Mouse (Mus musculus) right cerebral cortex, postnatal 4 days (tissue): Measurements from ENCODE around the gene Rapgef1.
"Not testable (repeated sequence)": the region's sequence is repeated elsewhere in the genome, so short reads cannot be mapped to it uniquely, and the experiment has no call there.

Experiments
- DNase-seq: peaks from one replicate; pipeline ENCODE4 v3.0.0-alpha.2; 2022

Gene Rapgef1

GRCm38 (mm10) chr2:29706726-29707620 is 87.5 kb downstream of the Rapgef1 start:
- no peak for DNase-seq

GRCm38 (mm10) chr2:29707731-29708130 is 88.2 kb downstream of the Rapgef1 start:
- DNase-seq = peak; percentile 28

- not testable (repeated sequence) for DNase-seq
These were observed 88.7 kb downstream of the Rapgef1 start for GRCm38 (mm10) chr2:29708209-29708608.

GRCm38 (mm10) chr2:29711038-29711437 is 91.5 kb downstream of the Rapgef1 start:
- DNase-seq = no peak

GRCm38 (mm10) chr2:29711877-29712276 is 92.4 kb downstream of the Rapgef1 start:
- no peak for DNase-seq

- DNase-seq = no peak
These were observed 94.0 kb downstream of the Rapgef1 start for GRCm38 (mm10) chr2:29713501-29713900.

GRCm38 (mm10) chr2:29714127-29714526 is 94.6 kb downstream of the Rapgef1 start:
- DNase-seq = no peak

- no peak for DNase-seq
These were observed 96.6 kb downstream of the Rapgef1 start for GRCm38 (mm10) chr2:29716143-29716542.

GRCm38 (mm10) chr2:29716691-29717090 is 97.2 kb downstream of the Rapgef1 start:
- no peak for DNase-seq

- no peak for DNase-seq
These were observed 99.1 kb downstream of the Rapgef1 start for GRCm38 (mm10) chr2:29718581-29718980.

- DNase-seq = no peak
These were observed 103.6 kb downstream of the Rapgef1 start for GRCm38 (mm10) chr2:29723132-29723531.

- DNase-seq = no peak
These were observed 105.3 kb downstream of the Rapgef1 start for GRCm38 (mm10) chr2:29724664-29725365.

- no peak for DNase-seq
These were observed 110.0 kb downstream of the Rapgef1 start for GRCm38 (mm10) chr2:29729500-29729899.

GRCm38 (mm10) chr2:29731545-29731944 is 112.0 kb downstream of the Rapgef1 start:
- no peak for DNase-seq

GRCm38 (mm10) chr2:29732559-29732958 is 113.0 kb downstream of the Rapgef1 start:
- no peak for DNase-seq

- DNase-seq = no peak
These were observed 113.8 kb downstream of the Rapgef1 start for GRCm38 (mm10) chr2:29733348-29733747.

GRCm38 (mm10) chr2:29735708-29736107 is 116.2 kb downstream of the Rapgef1 start:
- no peak for DNase-seq

GRCm38 (mm10) chr2:29737209-29737925 is 117.8 kb downstream of the Rapgef1 start:
- DNase-seq = no peak

- no peak for DNase-seq
These were observed 119.3 kb downstream of the Rapgef1 start for GRCm38 (mm10) chr2:29738799-29739198.

GRCm38 (mm10) chr2:29739368-29739767 is 119.8 kb downstream of the Rapgef1 start:
- DNase-seq = no peak

GRCm38 (mm10) chr2:29741207-29741606 is 121.7 kb downstream of the Rapgef1 start:
- no peak for DNase-seq

- DNase-seq = no peak
These were observed 124.7 kb downstream of the Rapgef1 start for GRCm38 (mm10) chr2:29744256-29744655.

GRCm38 (mm10) chr2:29747188-29747782 is 127.8 kb downstream of the Rapgef1 start:
- peak; percentile 37 for DNase-seq
